Mouse (Mus musculus) MEL (cell line): ENCODE measurements around the gene Nfe2l2. TPM values are rescaled to one million over a fixed set of nuclear protein-coding genes. Genes with fewer than 3 reads are reported as not detected.
"Not testable (repeated sequence)": the region's sequence is repeated elsewhere in the genome, so short reads cannot be mapped to it uniquely, and the experiment has no call there.

Source experiments
- DNase-seq: peaks from one replicate; pipeline ENCODE4 v3.0.0; 2011; ENCODE audit warnings: low read depth, low spot score
- H3K27ac ChIP-seq: 2 replicates; pipeline ENCODE4 v1.5.1; 2012; ENCODE audit warnings: low read depth, mild to moderate bottlenecking, control low read depth, low read length, moderate library complexity; ENCODE audit not compliant: control insufficient read depth
- H3K27me3 ChIP-seq, 2 experiments: fragments of 150-350 bp in 1 of 2; sonication (generic) in 1 of 2; 2 replicates each; pipeline ENCODE4 v1.6.1; 2012; ENCODE audit warnings: low read length in 2 of 2, mild to moderate bottlenecking in 2 of 2, improper control_type of control experiment in 1 of 2, moderate library complexity in 1 of 2; ENCODE audit not compliant: insufficient read depth in 2 of 2, control insufficient read depth in 1 of 2
- H3K36me3 ChIP-seq, 2 experiments: 2 replicates each; pipeline ENCODE4 v1.6.1; 2012 to 2014; ENCODE audit warnings: low read length in 2 of 2, improper control_type of control experiment in 1 of 2, inconsistent platforms in 1 of 2, mild to moderate bottlenecking in 1 of 2; ENCODE audit not compliant: insufficient read depth in 2 of 2, control insufficient read depth in 1 of 2
- H3K4me1 ChIP-seq, 2 experiments: fragments of 150-350 bp in 1 of 2; sonication (generic) in 1 of 2; 2 replicates each; pipeline ENCODE4 v1.6.1; 2012; ENCODE audit warnings: low read length in 2 of 2, improper control_type of control experiment in 1 of 2, mild to moderate bottlenecking in 1 of 2; ENCODE audit not compliant: insufficient read depth in 2 of 2, control insufficient read depth in 1 of 2
- H3K4me3 ChIP-seq, 2 experiments: fragments of 150-350 bp in 1 of 2; sonication (generic) in 1 of 2; 2 replicates each; pipeline ENCODE4 v1.5.1; 2012; ENCODE audit warnings: low read depth in 2 of 2, low read length in 2 of 2, mild to moderate bottlenecking in 2 of 2, moderate library complexity in 2 of 2, control low read depth in 1 of 2, improper control_type of control experiment in 1 of 2; ENCODE audit not compliant: control insufficient read depth in 1 of 2, insufficient read depth in 1 of 2
- H3K79me2 ChIP-seq: 2 replicates; pipeline ENCODE4 v1.6.1; 2012; ENCODE audit warnings: mild to moderate bottlenecking, low read length, moderate library complexity; ENCODE audit not compliant: control insufficient read depth, poor library complexity, insufficient read depth
- H3K9ac ChIP-seq: 2 replicates; pipeline ENCODE4 v1.6.1; 2012; ENCODE audit warnings: low read depth, mild to moderate bottlenecking, control low read depth, low read length, moderate library complexity; ENCODE audit not compliant: control insufficient read depth, poor library complexity, severe bottlenecking
- H3K9me3 ChIP-seq: fragments of 150-350 bp; sonication (generic); replicated peaks from 2 replicates; pipeline ENCODE4 v1.6.1; 2012; ENCODE audit warnings: mild to moderate bottlenecking, low read length, improper control_type of control experiment, moderate library complexity; ENCODE audit not compliant: insufficient read depth
- BHLHE40 ChIP-seq: IDR thresholded peaks from 2 replicates; pipeline ENCODE4 v1.6.1; 2012; ENCODE audit warnings: low read depth, mild to moderate bottlenecking, inconsistent platforms, low read length, improper control_type of control experiment, borderline replicate concordance
- CTCF ChIP-seq, 3 experiments: IDR thresholded peaks in 2 of 3; conservative IDR thresholded peaks in 1 of 3; 2 replicates each; pipeline ENCODE4 v1.5.1; 2011 to 2012; ENCODE audit warnings: low read length in 3 of 3, low read depth in 2 of 3, mild to moderate bottlenecking in 2 of 3, improper control_type of control experiment in 1 of 3, inconsistent platforms in 1 of 3, mixed read lengths in 1 of 3, moderate library complexity in 1 of 3; ENCODE audit not compliant: control insufficient read depth in 1 of 3, insufficient read depth in 1 of 3, poor library complexity in 1 of 3, severe bottlenecking in 1 of 3
- EP300 ChIP-seq, 2 experiments: IDR thresholded peaks; 2 replicates each; pipeline ENCODE4 v1.6.1; 2011; ENCODE audit warnings: improper control_type of control experiment in 2 of 2, low read length in 2 of 2, low read depth in 1 of 2, mild to moderate bottlenecking in 1 of 2
- ETS1 ChIP-seq: IDR thresholded peaks from 2 replicates; pipeline ENCODE4 v1.6.1; 2012; ENCODE audit warnings: low read depth, mild to moderate bottlenecking, inconsistent platforms, low read length, improper control_type of control experiment, moderate library complexity
- GABPA ChIP-seq: IDR thresholded peaks from 2 replicates; pipeline ENCODE4 v1.6.1; 2012; ENCODE audit warnings: low read depth, mild to moderate bottlenecking, inconsistent platforms, low read length, improper control_type of control experiment, moderate library complexity
- KAT2A ChIP-seq: conservative IDR thresholded peaks from 2 replicates; pipeline ENCODE4 v1.6.1; 2012; ENCODE audit warnings: low read depth, low read length, improper control_type of control experiment, inconsistent platforms
- MAX ChIP-seq: IDR thresholded peaks from 2 replicates; pipeline ENCODE4 v1.6.1; 2011; ENCODE audit warnings: low read length, improper control_type of control experiment
- MAZ ChIP-seq: IDR thresholded peaks from 2 replicates; pipeline ENCODE4 v1.6.1; 2012; ENCODE audit warnings: low read depth, mild to moderate bottlenecking, inconsistent platforms, low read length, improper control_type of control experiment
- MXI1 ChIP-seq: IDR thresholded peaks from 2 replicates; pipeline ENCODE4 v1.6.1; 2011; ENCODE audit warnings: mild to moderate bottlenecking, low read depth, low read length, improper control_type of control experiment
- MYB ChIP-seq: IDR thresholded peaks from 2 replicates; pipeline ENCODE4 v1.6.1; 2011; ENCODE audit warnings: mild to moderate bottlenecking, low read depth, low read length, improper control_type of control experiment
- POLR2A ChIP-seq, 2 experiments: IDR thresholded peaks; 2 replicates each; pipeline ENCODE4 v1.6.1; 2011 to 2012; ENCODE audit warnings: low read length in 2 of 2, mild to moderate bottlenecking in 2 of 2, control low read depth in 1 of 2, improper control_type of control experiment in 1 of 2, low read depth in 1 of 2, moderate library complexity in 1 of 2; ENCODE audit not compliant: control insufficient read depth in 1 of 2, insufficient read depth in 1 of 2, poor library complexity in 1 of 2
- POLR2AphosphoS2 ChIP-seq: IDR thresholded peaks from 2 replicates; pipeline ENCODE4 v1.6.1; 2011; ENCODE audit warnings: low read length, improper control_type of control experiment
- SMC3 ChIP-seq: IDR thresholded peaks from 2 replicates; pipeline ENCODE4 v1.6.1; 2011; ENCODE audit warnings: low read depth, low read length, improper control_type of control experiment
- UBTF ChIP-seq: IDR thresholded peaks from 2 replicates; pipeline ENCODE4 v1.6.1; 2012; ENCODE audit warnings: low read depth, mild to moderate bottlenecking, inconsistent platforms, low read length, improper control_type of control experiment, moderate library complexity, borderline replicate concordance; ENCODE audit not compliant: insufficient read depth
- USF1 ChIP-seq: IDR thresholded peaks from 2 replicates; pipeline ENCODE4 v1.6.1; 2014; ENCODE audit warnings: low read depth, mild to moderate bottlenecking, inconsistent platforms, low read length, improper control_type of control experiment, moderate library complexity
- USF2 ChIP-seq, 2 experiments: IDR thresholded peaks; 2 replicates each; pipeline ENCODE4 v1.6.1; 2011 to 2012; ENCODE audit warnings: improper control_type of control experiment in 2 of 2, low read length in 2 of 2, borderline replicate concordance in 1 of 2, inconsistent platforms in 1 of 2, low read depth in 1 of 2, mild to moderate bottlenecking in 1 of 2; ENCODE audit not compliant: insufficient read depth in 1 of 2
- ZC3H11A ChIP-seq: IDR thresholded peaks from 2 replicates; pipeline ENCODE4 v1.6.1; 2012; ENCODE audit warnings: low read depth, mild to moderate bottlenecking, inconsistent platforms, low read length, improper control_type of control experiment
- polyA plus RNA-seq, 2 experiments: library from polyadenylated mRNA; stranded (reverse) in 1 of 2; unstranded in 1 of 2; fragments of >175 nt in 1 of 2; fragments of >200 nt in 1 of 2; gene quantifications; 2 replicates each; pipeline versions ENCODE4 v1.2.1 to v1.2.4; 2012; ENCODE audit warnings: low replicate concordance in 2 of 2, low read depth in 1 of 2; ENCODE audit not compliant: insufficient read length in 2 of 2, insufficient read depth in 1 of 2, missing spikeins in 1 of 2
- total RNA-seq: library from RNA; depleted of rRNA; stranded (reverse); fragments of 300-350 nt; gene quantifications from 2 replicates; pipeline ENCODE4 v1.2.3, GENCODE M21; 2012

The Nfe2l2 gene
- total and polyA plus RNA-seq, 3 experiments = 42.1 to 59.1 TPM; not detected in 1

DNA sequence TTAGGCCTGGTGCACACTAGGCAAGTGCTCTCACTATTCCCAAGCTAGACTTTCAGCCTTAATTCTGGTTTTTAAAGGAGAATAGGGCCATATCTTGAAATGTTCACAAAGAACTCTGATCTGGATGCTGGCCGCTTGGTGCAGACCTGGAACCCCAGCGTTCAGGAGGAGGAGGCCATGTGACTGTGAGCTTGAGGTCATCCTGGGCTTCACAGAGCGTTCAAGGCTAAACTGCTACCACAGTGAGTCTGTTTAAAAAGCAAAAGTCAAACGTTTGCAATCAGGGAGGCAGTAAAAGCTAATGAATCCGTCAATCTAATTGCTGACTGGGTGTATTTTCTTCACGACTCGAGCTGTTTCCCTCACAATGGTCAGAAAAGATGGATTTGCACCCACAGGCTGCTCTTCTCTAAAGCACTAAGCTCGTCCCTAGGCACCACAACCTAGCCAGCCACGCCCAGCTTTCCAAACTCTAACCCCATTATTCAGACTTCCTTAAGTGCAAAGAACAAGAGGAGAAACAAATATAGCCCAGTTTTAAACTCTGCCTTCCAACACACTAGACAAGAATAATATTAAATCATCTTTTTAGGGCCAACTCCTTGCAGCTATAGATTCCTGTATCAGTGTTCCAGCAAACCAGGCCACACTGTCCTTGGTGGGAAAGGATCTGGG lies 8.6 kb downstream of the Nfe2l2 start:
- Histone ChIP-seq H3K27me3 (no peaks in the 10 kb centered on the region), H3K4me1 (peaks cover 10 to 14% of the 10 kb centered on the region in 2 experiments), H3K79me2 (peaks cover 89% of the 10 kb centered on the region), H3K36me3 (peaks cover 23 to 32% of the 10 kb centered on the region in 2 experiments), H3K9ac (no peak overlapping the region), H3K9me3 (no peaks in the 10 kb centered on the region), H3K4me3 (no peak overlapping the region), H3K27ac (no peak overlapping the region)
- TF ChIP-seq POLR2AphosphoS2 (no peak), MYB (no peak), KAT2A (no peak), BHLHE40 (no peak), MAX (no peak), ZC3H11A (no peak), MXI1 (no peak), ETS1 (no peak), UBTF (no peak), USF2 (IDR thresholded peaks at IDR 0.05; ENCODE audit: borderline replicate concordance in 1 of 2, insufficient read depth in 1 of 2, low read depth in 1 of 2, low read length in 2 of 2) (no peak), GABPA (no peak)
- no peak for DNase-seq

DNA sequence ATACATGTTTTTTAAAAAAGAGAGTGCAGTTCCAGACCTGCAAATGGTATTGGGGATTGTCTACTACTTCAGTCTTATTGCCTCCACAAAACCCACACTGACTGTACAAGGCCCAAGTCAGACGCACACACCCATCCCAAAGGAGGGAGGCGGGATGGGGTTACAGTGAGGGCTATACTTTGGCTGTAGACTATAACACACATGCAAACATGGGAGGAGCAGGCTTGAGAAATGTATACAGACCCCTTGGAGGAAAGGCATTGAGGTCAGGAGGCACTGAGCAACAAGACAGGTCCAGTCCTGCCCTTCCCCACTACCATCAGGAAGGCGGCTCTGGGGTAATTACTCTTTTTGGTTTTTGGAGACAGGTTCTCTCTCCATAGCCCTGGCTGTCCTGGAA lies 9.5 kb downstream of the Nfe2l2 start:
- not testable (repeated sequence) for H3K4me1 ChIP-seq, DNase-seq, H3K9ac ChIP-seq, H3K27me3 ChIP-seq, H3K27ac ChIP-seq, H3K4me3 ChIP-seq, H3K9me3 ChIP-seq
- Histone ChIP-seq H3K36me3 (peaks cover 19 to 27% of the 10 kb centered on the region in 2 experiments), H3K79me2 (peaks cover 84% of the 10 kb centered on the region)

DNA sequence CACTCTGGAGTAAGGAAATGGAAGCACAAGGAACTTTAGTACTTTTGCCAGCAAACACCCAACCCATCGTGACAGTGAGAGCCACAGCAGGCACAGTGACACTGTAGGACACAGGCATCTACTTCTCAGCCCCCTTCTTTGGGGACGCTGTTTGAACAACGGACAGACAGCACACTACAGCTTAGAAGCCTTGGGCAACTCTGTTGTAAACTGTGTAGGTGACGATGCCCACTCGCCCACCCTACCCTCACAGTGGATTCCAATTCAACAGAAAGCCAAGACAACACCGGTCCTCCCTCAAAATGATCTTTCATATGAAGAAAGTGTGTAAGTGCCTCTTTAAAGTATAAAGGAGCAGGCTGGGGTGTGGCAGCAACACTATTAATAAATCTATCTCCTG lies 12.1 kb downstream of the Nfe2l2 start:
- H3K4me1 ChIP-seq = peaks cover 0 to 9% of the 10 kb centered on the region in 2 experiments; a peak in 2 of 4 replicates
- H3K27me3 ChIP-seq = no peaks in the 10 kb centered on the region
- no peaks in the 10 kb centered on the region for H3K9me3 ChIP-seq
- DNase-seq = no peak
- H3K79me2 ChIP-seq = peaks cover 83% of the 10 kb centered on the region
- H3K36me3 ChIP-seq = peaks cover 18 to 19% of the 10 kb centered on the region in 2 experiments
- no peak overlapping the region for H3K9ac ChIP-seq
- TF ChIP-seq UBTF (no peak), MAZ (no peak), CTCF (IDR thresholded peaks at IDR 0.05 in 2 of 3, conservative IDR thresholded peaks at IDR 0.05 in 1 of 3; ENCODE audit: control insufficient read depth in 1 of 3, insufficient read depth in 1 of 3, low read depth in 2 of 3, low read length in 3 of 3, poor library complexity in 1 of 3, severe bottlenecking in 1 of 3) (no peak), USF1 (no peak), SMC3 (no peak), EP300 (IDR thresholded peaks at IDR 0.05; ENCODE audit: low read depth in 1 of 2, low read length in 2 of 2) (no peak), POLR2A (IDR thresholded peaks at IDR 0.05; ENCODE audit: control insufficient read depth in 1 of 2, insufficient read depth in 1 of 2, low read depth in 1 of 2, low read length in 2 of 2, poor library complexity in 1 of 2) (no peak), MAX (no peak), ZC3H11A (no peak), GABPA (no peak), USF2 (IDR thresholded peaks at IDR 0.05; ENCODE audit: borderline replicate concordance in 1 of 2, insufficient read depth in 1 of 2, low read depth in 1 of 2, low read length in 2 of 2) (no peak)
- no peak overlapping the region for H3K27ac ChIP-seq
- no peak overlapping the region for H3K4me3 ChIP-seq
